Mouse (Mus musculus) hindbrain, postnatal 0 days (tissue): ENCODE data around the gene Nampt. TPM values are rescaled to one million over a fixed set of nuclear protein-coding genes. Genes with fewer than 3 reads are reported as not detected.
A peak's percentile ranks its signal among the peaks of the same experiment; 100 is the strongest.

Source experiments
- ATAC-seq: fragments of 200-750 bp; cut with Nextera tagmentation; 2 replicates; pipeline ENCODE4 v1.8.0; 2017; ENCODE audit warnings: mild to moderate bottlenecking, moderate TSS enrichment, moderate library complexity
- DNase-seq: peaks from one replicate; pipeline ENCODE4 v3.0.0-alpha.2; 2015; ENCODE audit warnings: low spot score
- H3K27ac ChIP-seq: fragments of 300-500 bp; sonication (generic); 2 replicates; pipeline ENCODE4 v1.5.1; 2014; ENCODE audit warnings: mild to moderate bottlenecking
- H3K27me3 ChIP-seq: fragments of 300-500 bp; sonication (generic); 2 replicates; pipeline ENCODE4 v1.6.1; 2014; ENCODE audit warnings: low read length, mixed read lengths; ENCODE audit not compliant: insufficient read depth
- H3K36me3 ChIP-seq: fragments of 300-500 bp; sonication (generic); 2 replicates; pipeline ENCODE4 v1.6.1; 2014; ENCODE audit warnings: low read length, mixed read lengths; ENCODE audit not compliant: insufficient read depth
- H3K4me1 ChIP-seq: fragments of 300-500 bp; sonication (generic); 2 replicates; pipeline ENCODE4 v1.6.1; 2014; ENCODE audit warnings: antibody characterized with exemption, low read length, mixed read lengths; ENCODE audit not compliant: insufficient read depth
- H3K4me2 ChIP-seq: fragments of 300-500 bp; sonication (generic); 2 replicates; pipeline ENCODE4 v1.6.1; 2014; ENCODE audit warnings: low read depth, mild to moderate bottlenecking, low read length, moderate library complexity, mixed read lengths
- H3K4me3 ChIP-seq: fragments of 300-500 bp; sonication (generic); 2 replicates; pipeline ENCODE4 v1.5.1; 2014; ENCODE audit warnings: low read length
- H3K9ac ChIP-seq: fragments of 300-500 bp; sonication (generic); replicated peaks from 2 replicates; pipeline ENCODE4 v1.6.1; 2014; ENCODE audit warnings: mild to moderate bottlenecking, low read length, moderate library complexity, mixed read lengths
- H3K9me3 ChIP-seq: fragments of 300-500 bp; sonication (generic); 2 replicates; pipeline ENCODE4 v1.6.1; 2016; ENCODE audit warnings: low read length, mixed read lengths
- CTCF ChIP-seq: IDR thresholded peaks from 2 replicates; pipeline ENCODE4 v1.5.1; 2016; ENCODE audit warnings: antibody characterized with exemption, control low read depth, low read depth
- WGBS: fragments of 180-500 bp; shearing (Covaris S2); extraction: QIAGEN DNeasy Blood & Tissue Kit; methylation state at CpG from one replicate; pipeline ENCODE4 v1.1.7; 2014; 5-methylcytosine and 5-hydroxymethylcytosine counted together
- polyA plus RNA-seq: library from polyadenylated mRNA; unstranded; fragments of >200 nt; fragmentation: Nextera tagmentation; extraction: Ambion mirVana; gene quantifications from 2 replicates; pipeline ENCODE4 v1.2.1, GENCODE M21; 2015
- total RNA-seq: library from RNA; depleted of rRNA; stranded (reverse); fragments of >200 nt; gene quantifications from 2 replicates; pipeline ENCODE4 v1.2.3, GENCODE M21; 2014; rRNA removed

Nampt gene
- total and polyA plus RNA-seq, 2 experiments from 2014 or later, result 27.0 to 28.3 TPM

DNA sequence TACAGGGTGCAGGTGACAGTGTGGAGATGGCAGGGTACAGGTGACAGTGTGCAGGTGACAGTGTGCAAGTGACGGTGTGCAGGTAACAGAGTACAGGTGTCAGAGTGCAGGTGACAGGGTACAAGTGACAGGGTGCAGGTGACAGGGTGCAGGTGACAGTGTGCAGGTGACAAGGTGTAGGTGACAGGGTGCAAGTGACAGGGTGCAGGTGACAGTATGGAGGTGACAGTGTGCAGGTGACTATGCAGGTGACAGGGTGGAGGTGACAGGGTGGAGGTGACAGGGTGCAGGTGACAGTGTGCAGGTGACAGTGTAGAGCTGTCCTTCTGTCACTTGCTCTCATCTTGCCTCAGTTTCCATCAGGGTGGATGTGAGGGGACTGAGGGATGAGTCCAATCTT, 76.5 kb downstream of the Nampt start:
- DNase-seq (no peak), ATAC-seq (no peak; the same call in 1 of the 2 replicates)
- Histone ChIP-seq H3K27me3 (no peaks in the 10 kb centered on the region), H3K27ac (no peak overlapping the region), H3K4me1 (no peaks in the 10 kb centered on the region), H3K4me3 (no peak overlapping the region), H3K4me2 (no peak overlapping the region), H3K9ac (no peak overlapping the region), H3K9me3 (no peaks in the 10 kb centered on the region), H3K36me3 (no peaks in the 10 kb centered on the region)
- no peak for TF ChIP-seq CTCF
- 87% methylated on average over 1 of the region's 1 CpGs for WGBS

DNA sequence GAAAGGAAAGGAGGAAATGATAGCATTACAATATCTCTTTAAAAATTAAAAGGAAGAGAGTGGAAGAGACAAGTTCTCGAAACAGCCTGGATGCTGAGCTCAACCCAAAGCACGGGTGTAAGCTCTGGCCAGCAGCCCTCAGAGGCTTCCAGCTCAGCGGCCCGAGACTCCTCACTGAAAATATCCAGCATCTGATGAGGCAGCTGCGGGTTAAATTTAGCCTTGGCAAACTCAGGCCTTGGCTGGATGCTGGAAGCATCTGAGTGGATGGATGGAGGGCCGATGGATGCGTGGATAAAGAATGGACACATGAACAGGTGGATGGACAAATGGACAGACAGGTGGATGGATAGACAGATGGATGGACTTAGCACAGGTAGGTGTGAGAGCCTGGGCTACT, 77.2 kb downstream of the Nampt start:
- no peaks in the 10 kb centered on the region for H3K9me3 ChIP-seq
- ATAC-seq, result no peak
- no peak overlapping the region for H3K9ac ChIP-seq
- no peak for DNase-seq
- H3K27ac ChIP-seq, result no peak overlapping the region
- H3K4me2 ChIP-seq, result no peak overlapping the region
- no peak for TF ChIP-seq CTCF
- H3K27me3 ChIP-seq, result no peaks in the 10 kb centered on the region
- 63% methylated on average over 7 of the region's 7 CpGs for WGBS
- no peaks in the 10 kb centered on the region for H3K4me1 ChIP-seq
- H3K4me3 ChIP-seq, result no peak overlapping the region
- no peaks in the 10 kb centered on the region for H3K36me3 ChIP-seq

DNA sequence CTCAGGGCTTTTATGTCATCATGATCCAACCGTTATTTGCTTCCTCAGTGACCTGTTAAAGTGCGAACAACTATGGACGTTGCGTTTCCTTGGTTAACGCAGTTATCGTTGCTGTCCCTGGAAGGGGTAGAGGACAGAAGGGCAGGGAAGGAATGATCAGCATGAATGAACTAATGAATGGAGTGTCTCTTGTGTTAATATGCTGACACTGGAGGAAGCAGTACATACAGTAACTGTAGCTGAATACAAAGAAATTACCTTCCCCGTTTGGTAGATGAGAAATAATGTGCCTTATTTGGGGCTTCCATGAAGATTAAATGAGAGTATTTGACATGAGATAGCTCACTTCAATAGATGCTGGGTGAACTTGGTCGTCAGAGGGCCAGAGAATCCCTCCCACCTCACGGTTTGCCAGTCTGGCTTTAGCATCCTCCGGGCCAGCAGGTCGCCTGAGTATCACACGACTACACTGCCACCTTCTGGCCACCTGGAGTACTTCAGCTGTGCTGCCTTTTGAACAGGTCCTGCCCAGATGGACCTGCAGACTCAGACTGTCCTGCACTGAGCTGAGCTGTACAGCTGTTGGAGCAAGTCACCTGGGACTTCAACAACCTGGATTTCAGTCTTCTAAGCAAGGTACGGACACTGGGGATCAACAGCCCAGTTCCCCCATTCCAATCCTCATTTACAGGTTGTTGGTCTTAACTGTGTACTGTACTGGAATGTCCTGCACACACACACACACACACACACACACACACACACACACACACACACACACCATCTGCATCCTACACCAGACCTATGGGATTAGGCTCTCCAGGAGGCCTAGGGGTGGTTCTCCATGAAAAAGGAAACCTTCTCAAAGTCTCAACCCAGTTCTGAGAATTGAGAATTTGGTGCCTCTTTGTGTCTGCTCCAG, 78.1 kb downstream of the Nampt start:
- Histone ChIP-seq H3K27me3 (no peaks in the 10 kb centered on the region), H3K36me3 (no peaks in the 10 kb centered on the region), H3K9me3 (no peaks in the 10 kb centered on the region), H3K4me1 (no peaks in the 10 kb centered on the region), H3K27ac (no peak overlapping the region), H3K4me3 (no peak overlapping the region), H3K9ac (no peak overlapping the region), H3K4me2 (no peak overlapping the region)
- WGBS, result 48% methylated on average over 13 of the region's 13 CpGs
- DNase-seq (peak; percentile 92), ATAC-seq (peak; percentile 85)
- peak; percentile 98 for TF ChIP-seq CTCF

DNA sequence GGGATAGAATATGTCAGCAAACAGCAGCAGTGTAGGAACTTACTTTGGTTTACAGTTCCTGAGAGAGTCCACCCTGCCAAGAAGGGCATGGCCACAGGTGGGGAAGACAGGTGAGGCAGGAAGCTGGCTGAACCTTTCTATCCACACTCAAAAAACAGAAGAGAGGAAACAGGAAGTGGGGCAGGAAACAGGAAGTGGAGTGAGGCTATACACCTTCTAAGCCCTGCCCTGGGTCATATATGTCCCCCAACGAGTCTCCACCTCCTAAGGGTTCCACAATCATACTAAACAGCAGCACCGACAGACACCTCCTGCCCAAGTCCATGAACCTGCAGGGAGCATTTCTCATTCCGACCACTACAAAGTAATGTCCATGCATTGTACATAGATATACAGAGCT, 81.7 kb downstream of the Nampt start:
- no peak for ATAC-seq
- no peaks in the 10 kb centered on the region for H3K9me3 ChIP-seq
- H3K4me1 ChIP-seq, result no peaks in the 10 kb centered on the region

More for the DNA sequence above, 81.7 kb downstream of the Nampt start:
- no peaks in the 10 kb centered on the region for H3K36me3 ChIP-seq
- no peak overlapping the region for H3K27ac ChIP-seq
- H3K4me2 ChIP-seq, result no peak overlapping the region
- TF ChIP-seq CTCF, result no peak
- H3K4me3 ChIP-seq, result no peak overlapping the region
- H3K9ac ChIP-seq, result no peak overlapping the region
- no peaks in the 10 kb centered on the region for H3K27me3 ChIP-seq
- 88% methylated on average over 3 of the region's 3 CpGs for WGBS
- no peak for DNase-seq

Other genes with a start within 250 kb of the Nampt start
- gene Sypl, start 134.3 kb downstream of the Nampt start, total RNA-seq, result 21.5 and 22.6 TPM in 2 replicates
- gene Sypl, start 134.3 kb downstream of the Nampt start, polyA plus RNA-seq, result 46.8 and 48.3 TPM in 2 replicates